Mouse (Mus musculus) thymus, adult 2 months (tissue): ENCODE data around the gene Ust.

Experiments
- CTCF ChIP-seq: fragments of 200-500 bp; IDR thresholded peaks from 2 replicates; pipeline ENCODE4 v1.5.1; 2012; ENCODE audit warnings: mild to moderate bottlenecking, control low read depth, low read length, moderate library complexity, borderline replicate concordance; ENCODE audit not compliant: control insufficient read depth, poor library complexity, insufficient read depth; ENCODE audit errors: extremely low read depth
- POLR2A ChIP-seq: fragments of 200-500 bp; IDR thresholded peaks from 2 replicates; pipeline ENCODE4 v1.6.1; 2012; ENCODE audit warnings: mild to moderate bottlenecking, low read length, control low read depth, moderate library complexity; ENCODE audit not compliant: control insufficient read depth, poor library complexity, insufficient read depth; ENCODE audit errors: extremely low read depth

DNA sequence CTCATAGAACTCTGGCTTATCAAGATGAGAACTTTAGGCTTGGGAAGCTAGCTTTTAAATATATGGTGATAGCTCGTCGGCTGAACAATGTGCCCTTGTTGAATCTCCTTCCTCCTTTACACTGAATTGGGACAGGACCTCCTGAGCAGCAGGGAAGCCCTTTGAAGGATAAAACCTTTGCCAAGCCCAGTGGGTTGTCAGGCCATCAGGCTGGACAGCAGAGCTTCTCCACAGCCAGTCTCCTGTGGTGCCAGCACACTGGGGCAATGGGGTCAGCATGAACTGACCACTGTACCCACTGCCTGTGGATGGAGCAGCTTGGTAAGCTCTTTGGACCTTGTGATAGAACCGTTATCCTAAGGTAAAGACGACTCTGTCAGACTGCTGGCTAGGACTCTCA lies 214.4 kb downstream of the Ust start:
- TF ChIP-seq CTCF (no peak), POLR2A (no peak)
